Mouse (Mus musculus): ENCODE data around the gene Scml4. TPM values are rescaled to one million over a fixed set of nuclear protein-coding genes. Genes with fewer than 3 reads are reported as not detected.

Gene Scml4
- polyA plus RNA-seq (2012; rRNA removed) (0.77 and 0.92 TPM in 2 replicates), polyA plus RNA-seq (2014; fragmentation: Nextera tagmentation; extraction: Ambion mirVana) (0.70 and 1.1 TPM in 2 replicates)

GRCm38 (mm10) chr10:42860159-42860911 lies at the start of gene Scml4:
TSS of gene Scml4 (plus strand) at chr10:42860370.
- H3K4me2 ChIP-seq (replicated peaks; ENCODE audit: low read depth, low read length, severe bottlenecking) = peak within 1 kb of the TSS; percentile 38; the same call in 1 of the 2 replicates
- no peaks in the 10 kb centered on the region for H3K9me3 ChIP-seq (ENCODE audit: control insufficient read depth, low read length)
- WGBS = 33% methylated on average over 17 of the region's 17 CpGs
- peaks cover 31% of the 10 kb centered on the region for H3K4me1 ChIP-seq (ENCODE audit: control insufficient read depth, insufficient read depth, low read length)
- ATAC-seq (ENCODE audit: low FRiP score, low read depth) (peak; percentile 66; the same call in 1 of the 2 replicates), DNase-seq (ENCODE audit: low spot score) (peak; percentile 60)
- no peak for TF ChIP-seq POLR2A (IDR thresholded peaks at IDR 0.05; ENCODE audit: borderline replicate concordance, extremely low read depth, insufficient read depth, insufficient read length)
- no peaks in the 10 kb centered on the region for H3K36me3 ChIP-seq (ENCODE audit: control insufficient read depth, insufficient read depth, low read length)
- H3K27ac ChIP-seq (replicated peaks; ENCODE audit: low read depth, low read length) = peak within 1 kb of the TSS; percentile 53; the same call in 1 of the 2 replicates
- H3K4me3 ChIP-seq (replicated peaks; ENCODE audit: low read length) = peak within 1 kb of the TSS; percentile 17
- no peaks in the 10 kb centered on the region for H3K27me3 ChIP-seq (ENCODE audit: control insufficient read depth, insufficient read depth, low read length)
- peak within 1 kb of the TSS; percentile 16; the same call in 1 of the 2 replicates for H3K9ac ChIP-seq (ENCODE audit: low read depth, low read length, severe bottlenecking)

- Histone ChIP-seq H3K4me1 (ENCODE audit: control insufficient read depth, insufficient read depth, low read length) (no peaks in the 10 kb centered on the region), H3K4me2 (replicated peaks; ENCODE audit: low read depth, low read length, severe bottlenecking) (no peak overlapping the region), H3K36me3 (ENCODE audit: control insufficient read depth, insufficient read depth, low read length) (peaks cover 77% of the 10 kb centered on the region), H3K27me3 (ENCODE audit: control insufficient read depth, insufficient read depth, low read length) (no peaks in the 10 kb centered on the region), H3K9ac (ENCODE audit: low read depth, low read length, severe bottlenecking) (no peak overlapping the region), H3K27ac (replicated peaks; ENCODE audit: low read depth, low read length) (no peak overlapping the region), H3K4me3 (replicated peaks; ENCODE audit: low read length) (no peak overlapping the region), H3K9me3 (ENCODE audit: control insufficient read depth, low read length) (no peaks in the 10 kb centered on the region)
- whole genome bisulfite sequencing = 88% methylated on average over 6 of the region's 6 CpGs
- ATAC-seq (ENCODE audit: low FRiP score, low read depth) = no peak
- DNase-seq (ENCODE audit: low spot score) = no peak
- no peak for TF ChIP-seq POLR2A (IDR thresholded peaks at IDR 0.05; ENCODE audit: borderline replicate concordance, extremely low read depth, insufficient read depth, insufficient read length)
Observed at GRCm38 (mm10) chr10:42825923-42826322, 34.2 kb upstream of the Scml4 start.

- H3K9me3 ChIP-seq (ENCODE audit: control insufficient read depth, low read length) = no peaks in the 10 kb centered on the region
- no peak for ATAC-seq (ENCODE audit: low FRiP score, low read depth)
- no peak overlapping the region for H3K27ac ChIP-seq (replicated peaks; ENCODE audit: low read depth, low read length)
- TF ChIP-seq POLR2A (IDR thresholded peaks at IDR 0.05; ENCODE audit: borderline replicate concordance, extremely low read depth, insufficient read depth, insufficient read length) = no peak
- no peak overlapping the region for H3K4me2 ChIP-seq (replicated peaks; ENCODE audit: low read depth, low read length, severe bottlenecking)
- no peak overlapping the region for H3K4me3 ChIP-seq (replicated peaks; ENCODE audit: low read length)
- no peaks in the 10 kb centered on the region for H3K27me3 ChIP-seq (ENCODE audit: control insufficient read depth, insufficient read depth, low read length)
- H3K4me1 ChIP-seq (ENCODE audit: control insufficient read depth, insufficient read depth, low read length) = no peaks in the 10 kb centered on the region
- H3K9ac ChIP-seq (ENCODE audit: low read depth, low read length, severe bottlenecking) = no peak overlapping the region
- H3K36me3 ChIP-seq (ENCODE audit: control insufficient read depth, insufficient read depth, low read length) = peaks cover 84% of the 10 kb centered on the region
- WGBS = 83% methylated on average over 5 of the region's 5 CpGs
- no peak for DNase-seq (ENCODE audit: low spot score)
Observed at GRCm38 (mm10) chr10:42827155-42827554, 33.0 kb upstream of the Scml4 start.

GRCm38 (mm10) chr10:42830007-42830406 lies 30.2 kb upstream of the Scml4 start:
- H3K36me3 ChIP-seq (ENCODE audit: control insufficient read depth, insufficient read depth, low read length) = peaks cover 76% of the 10 kb centered on the region

DNA sequence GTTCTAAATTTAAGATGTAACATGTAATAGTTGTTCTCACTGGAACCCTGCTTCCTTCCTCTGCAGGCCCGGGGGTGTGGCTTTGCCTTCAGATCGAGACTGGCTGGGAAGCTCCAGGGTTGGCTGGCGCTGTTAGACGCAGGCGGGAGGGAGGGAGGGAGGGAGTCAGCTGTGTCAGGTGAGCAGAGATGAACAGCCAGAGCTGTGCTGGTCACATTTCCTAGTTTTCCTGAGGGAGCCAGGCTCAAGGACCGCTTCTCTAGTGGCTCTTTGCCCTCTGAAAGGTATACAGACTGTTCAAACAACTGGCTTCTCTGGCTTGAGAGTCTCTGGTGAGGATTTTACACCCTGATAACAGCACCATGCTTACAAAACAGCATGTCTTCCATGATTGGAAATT lies 29.8 kb upstream of the Scml4 start:
- no peak overlapping the region for H3K4me3 ChIP-seq (replicated peaks; ENCODE audit: low read length)
- TF ChIP-seq POLR2A (IDR thresholded peaks at IDR 0.05; ENCODE audit: borderline replicate concordance, extremely low read depth, insufficient read depth, insufficient read length) = no peak
- no peaks in the 10 kb centered on the region for H3K9me3 ChIP-seq (ENCODE audit: control insufficient read depth, low read length)
- ATAC-seq (ENCODE audit: low FRiP score, low read depth) (no peak), DNase-seq (ENCODE audit: low spot score) (no peak)
- H3K9ac ChIP-seq (ENCODE audit: low read depth, low read length, severe bottlenecking) = no peak overlapping the region
- 75% methylated on average over 6 of the region's 6 CpGs for WGBS
- H3K36me3 ChIP-seq (ENCODE audit: control insufficient read depth, insufficient read depth, low read length) = peaks cover 74% of the 10 kb centered on the region
- no peak overlapping the region for H3K4me2 ChIP-seq (replicated peaks; ENCODE audit: low read depth, low read length, severe bottlenecking)
- H3K4me1 ChIP-seq (ENCODE audit: control insufficient read depth, insufficient read depth, low read length) = no peaks in the 10 kb centered on the region
- H3K27me3 ChIP-seq (ENCODE audit: control insufficient read depth, insufficient read depth, low read length) = no peaks in the 10 kb centered on the region
- no peak overlapping the region for H3K27ac ChIP-seq (replicated peaks; ENCODE audit: low read depth, low read length)

More at GRCm38 (mm10) chr10:42830007-42830406, 30.2 kb upstream of the Scml4 start:
- Histone ChIP-seq H3K4me3 (replicated peaks; ENCODE audit: low read length) (no peak overlapping the region), H3K4me2 (replicated peaks; ENCODE audit: low read depth, low read length, severe bottlenecking) (no peak overlapping the region), H3K9ac (ENCODE audit: low read depth, low read length, severe bottlenecking) (no peak overlapping the region), H3K27ac (replicated peaks; ENCODE audit: low read depth, low read length) (no peak overlapping the region), H3K27me3 (ENCODE audit: control insufficient read depth, insufficient read depth, low read length) (no peaks in the 10 kb centered on the region), H3K9me3 (ENCODE audit: control insufficient read depth, low read length) (no peaks in the 10 kb centered on the region), H3K4me1 (ENCODE audit: control insufficient read depth, insufficient read depth, low read length) (no peaks in the 10 kb centered on the region)
- ATAC-seq (ENCODE audit: low FRiP score, low read depth) (no peak), DNase-seq (ENCODE audit: low spot score) (no peak)
- no peak for TF ChIP-seq POLR2A (IDR thresholded peaks at IDR 0.05; ENCODE audit: borderline replicate concordance, extremely low read depth, insufficient read depth, insufficient read length)
- 88% methylated on average over 2 of the region's 2 CpGs for WGBS
